ENCODE assay signal across 8 mouse cellular contexts in the genomic region with DNA sequence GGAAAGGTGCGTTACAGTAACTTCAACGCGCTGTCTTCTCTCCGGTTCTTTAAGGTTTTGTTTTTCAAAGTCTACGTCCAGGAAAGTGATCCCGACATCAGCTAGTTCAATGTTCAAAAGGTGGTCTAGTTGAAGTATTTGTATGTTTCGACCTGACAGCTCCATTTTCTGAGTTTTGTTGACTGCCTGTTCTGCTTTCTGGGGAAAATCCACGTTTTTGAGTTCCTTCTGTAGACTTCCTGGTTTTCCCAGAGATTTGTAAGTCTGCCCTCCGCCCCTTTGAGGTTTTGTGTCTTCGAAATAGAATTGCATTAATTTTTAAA. TPM values are rescaled to one million over a fixed set of nuclear protein-coding genes. Genes with fewer than 3 reads are reported as not detected.
DNase-seq lines count a peak whose midpoint lies in the region; ATAC-seq lines count a peak whose summit lies in the region.

No protein-coding gene starts in this region.

- peak overlapping the region; percentile 81 for H3K4me2 ChIP-seq in kidney, embryonic 15.5 days
- H3K4me2 ChIP-seq in hindbrain, embryonic 16.5 days (ENCODE audit: low read length), result peak overlapping the region; percentile 94
- H3K4me2 ChIP-seq in midbrain, embryonic 15.5 days, result peak overlapping the region; percentile 91

- H3K9me3 ChIP-seq in kidney, embryonic 15.5 days (replicated peaks), result no peaks in the 10 kb centered on the region
- no peaks in the 10 kb centered on the region for H3K9me3 ChIP-seq in hindbrain, embryonic 16.5 days (ENCODE audit: control insufficient read depth, low read length)
- no peaks in the 10 kb centered on the region for H3K9me3 ChIP-seq in midbrain, embryonic 15.5 days

- no peak for DNase-seq in kidney, adult 18-20 months
- peak; percentile 25 for DNase-seq in c-Kit-negative CD71-positive TER-119-positive erythroid progenitor cells, embryonic 14.5 days (ENCODE audit: low read depth, low spot score)
- DNase-seq in gastrocnemius, adult 18-20 months (ENCODE audit: low spot score), result no peak
- no peak for DNase-seq in natural killer cell, adult 2 months (ENCODE audit: low spot score in 2 of 2)

- H3K4me3 ChIP-seq in kidney, embryonic 15.5 days (replicated peaks), result peak overlapping the region; percentile 83
- peak overlapping the region; percentile 93 for H3K4me3 ChIP-seq in hindbrain, embryonic 16.5 days (ENCODE audit: low read length)
- H3K4me3 ChIP-seq in midbrain, embryonic 15.5 days, result peak overlapping the region; percentile 62

- H3K36me3 ChIP-seq in kidney, embryonic 15.5 days, result peaks cover 3% of the 10 kb centered on the region; the same call in 1 of the 2 replicates
- no peaks in the 10 kb centered on the region for H3K36me3 ChIP-seq in hindbrain, embryonic 16.5 days (ENCODE audit: control insufficient read depth, insufficient read depth, low read length)
- no peaks in the 10 kb centered on the region for H3K36me3 ChIP-seq in midbrain, embryonic 15.5 days (replicated peaks)

- WGBS in kidney, embryonic 15.5 days, result 10% methylated on average over 10 of the region's 10 CpGs
- 12% methylated on average over 10 of the region's 10 CpGs for WGBS in hindbrain, embryonic 16.5 days
- WGBS in midbrain, embryonic 15.5 days, result 13% methylated on average over 10 of the region's 10 CpGs

- no peaks in the 10 kb centered on the region for H3K27me3 ChIP-seq in kidney, embryonic 15.5 days
- H3K27me3 ChIP-seq in hindbrain, embryonic 16.5 days (replicated peaks; ENCODE audit: control insufficient read depth, insufficient read depth, low read length), result no peaks in the 10 kb centered on the region
- no peaks in the 10 kb centered on the region for H3K27me3 ChIP-seq in midbrain, embryonic 15.5 days (replicated peaks)

- peak overlapping the region; percentile 95 for H3K27ac ChIP-seq in kidney, embryonic 15.5 days
- H3K27ac ChIP-seq in hindbrain, embryonic 16.5 days (ENCODE audit: low read depth, low read length), result no peak overlapping the region
- H3K27ac ChIP-seq in midbrain, embryonic 15.5 days, result peak overlapping the region; percentile 97

- H3K9ac ChIP-seq in kidney, embryonic 15.5 days, result peak overlapping the region; percentile 76
- peak overlapping the region; percentile 95 for H3K9ac ChIP-seq in hindbrain, embryonic 16.5 days (ENCODE audit: low read depth, low read length)
- peak overlapping the region; percentile 77 for H3K9ac ChIP-seq in midbrain, embryonic 15.5 days

- H3K4me1 ChIP-seq in kidney, embryonic 15.5 days, result peaks cover 19% of the 10 kb centered on the region
- peaks cover 14% of the 10 kb centered on the region for H3K4me1 ChIP-seq in hindbrain, embryonic 16.5 days (ENCODE audit: control insufficient read depth, insufficient read depth, low read depth, low read length)
- peaks cover 25% of the 10 kb centered on the region for H3K4me1 ChIP-seq in midbrain, embryonic 15.5 days

- no peak for ATAC-seq in kidney, embryonic 15.5 days (replicated peaks; ENCODE audit: low FRiP score)
- no peak for ATAC-seq in hindbrain, embryonic 16.5 days
- ATAC-seq in midbrain, embryonic 15.5 days (replicated peaks), result no peak; the same call in 1 of the 2 replicates
- no peak for ATAC-seq in CD4-positive, CD25-positive, alpha-beta regulatory T cell, adult 4 months

RNA-seq across cellular contexts. Expression of gene Xpo4, which starts 0.4 kb away (rescaled TPM):
- polyA plus RNA-seq in kidney, embryonic 15.5 days (2015; fragmentation: Nextera tagmentation; extraction: Ambion mirVana), result 22.4 and 24.0 TPM in 2 replicates
- polyA plus RNA-seq in hindbrain, embryonic 16.5 days (2015; fragmentation: Nextera tagmentation; extraction: Ambion mirVana), result 9.8 and 11.0 TPM in 2 replicates
- 12.9 and 13.1 TPM in 2 replicates for polyA plus RNA-seq in midbrain, embryonic 15.5 days (2015; fragmentation: Nextera tagmentation; extraction: Ambion mirVana)
- polyA plus RNA-seq in CD4-positive, CD25-positive, alpha-beta regulatory T cell, adult 4 months (2017; shearing (Covaris generic)), result 10 to 100 TPM; 26.9 to 29.6 TPM
- total RNA-seq in gastrocnemius, adult 18-20 months (2021), result 10 to 100 TPM; 10.1 to 10.9 TPM
